Mouse (Mus musculus) MN1 (cell line): ENCODE results near the gene Slc22a22.
"Not testable (repeated sequence)": the region's sequence is repeated elsewhere in the genome, so short reads cannot be mapped to it uniquely, and the experiment has no call there.

Experiments used
- DNase-seq: peaks from one replicate; pipeline ENCODE4 v3.0.0-alpha.2; 2016; ENCODE audit warnings: low spot score

The Slc22a22 gene

GRCm38 (mm10) chr15:57380381-57380780 lies 97.0 kb downstream of the Slc22a22 start:
- DNase-seq = no peak

DNA sequence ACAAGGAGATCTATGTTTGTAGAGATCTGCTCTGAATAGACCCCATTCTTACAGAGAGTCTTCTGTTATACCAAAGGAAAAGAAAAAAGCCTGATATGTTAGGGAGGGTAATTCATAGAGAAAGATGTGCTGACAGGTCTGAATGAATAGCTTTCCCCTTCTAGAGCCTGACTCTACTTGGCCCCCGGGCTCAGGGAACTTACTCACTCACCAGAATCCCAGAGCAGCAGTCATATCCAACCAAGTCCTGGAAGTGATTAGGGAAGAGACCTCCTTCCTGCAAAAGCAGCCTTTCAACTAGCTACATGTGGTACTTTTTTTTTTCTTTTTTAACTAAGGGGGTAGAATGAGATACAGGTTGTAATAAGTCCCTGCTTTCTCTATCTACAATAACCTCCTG lies 111.0 kb downstream of the Slc22a22 start:
- DNase-seq = no peak

DNA sequence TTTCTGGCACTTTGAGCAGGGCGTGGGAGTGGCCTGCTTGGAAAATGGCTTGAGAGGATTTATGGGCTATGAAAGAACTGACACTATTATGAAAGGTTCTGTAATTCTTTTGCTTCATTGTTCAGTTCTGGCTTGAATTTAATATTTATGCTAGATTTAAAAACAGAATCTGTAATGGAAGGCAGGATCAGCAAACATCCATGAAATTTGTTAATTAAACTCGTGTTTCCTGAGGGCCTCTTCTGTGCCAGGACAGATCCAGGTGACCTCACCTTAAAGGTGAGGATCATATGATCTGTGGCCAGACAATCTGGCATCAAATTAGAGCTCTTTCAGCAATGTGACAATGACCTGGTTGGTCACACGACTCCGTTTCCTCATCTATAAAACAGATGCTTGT lies 122.1 kb downstream of the Slc22a22 start:
- DNase-seq = no peak

DNA sequence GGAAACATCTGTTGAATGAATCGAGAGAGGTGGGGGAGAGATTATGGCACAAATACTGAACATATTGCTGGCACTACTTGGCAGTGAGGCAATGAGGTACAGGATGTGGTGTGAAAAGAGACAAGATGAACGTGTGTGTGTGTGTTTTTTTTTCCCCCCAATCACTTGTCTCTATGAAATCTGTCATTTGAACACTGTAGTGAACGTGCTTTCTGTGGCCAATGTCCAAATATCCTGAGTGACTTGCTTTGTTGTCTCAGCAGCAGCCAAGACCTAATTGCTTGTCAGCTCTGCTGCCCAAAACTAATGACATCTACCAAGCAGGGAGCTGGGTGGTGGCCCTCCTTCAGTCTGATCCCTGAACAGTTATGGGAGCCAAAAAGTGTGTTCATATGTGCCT lies 136.9 kb downstream of the Slc22a22 start:
- no peak for DNase-seq

DNA sequence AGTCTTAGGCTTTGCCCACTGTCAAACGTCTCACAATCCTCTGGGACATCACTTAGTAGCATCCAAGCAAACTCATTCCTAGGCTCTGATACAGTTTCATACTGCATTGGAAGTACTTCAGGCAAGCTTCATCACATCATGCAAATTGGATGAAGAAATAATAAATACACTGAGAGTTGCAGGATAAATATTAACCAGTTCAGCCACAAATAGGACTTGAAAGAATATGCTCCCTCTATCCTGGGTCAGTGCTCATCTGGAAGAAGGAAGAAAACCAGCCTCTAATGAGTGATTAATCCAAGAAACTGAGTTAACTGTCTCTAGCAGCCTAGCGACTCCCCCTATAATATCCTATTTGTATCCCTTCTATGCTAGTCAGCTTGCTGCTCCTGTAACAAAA lies 146.1 kb downstream of the Slc22a22 start:
- DNase-seq = no peak

- no peak for DNase-seq
These were observed 159.4 kb downstream of the Slc22a22 start for GRCm38 (mm10) chr15:57318001-57318400.

DNA sequence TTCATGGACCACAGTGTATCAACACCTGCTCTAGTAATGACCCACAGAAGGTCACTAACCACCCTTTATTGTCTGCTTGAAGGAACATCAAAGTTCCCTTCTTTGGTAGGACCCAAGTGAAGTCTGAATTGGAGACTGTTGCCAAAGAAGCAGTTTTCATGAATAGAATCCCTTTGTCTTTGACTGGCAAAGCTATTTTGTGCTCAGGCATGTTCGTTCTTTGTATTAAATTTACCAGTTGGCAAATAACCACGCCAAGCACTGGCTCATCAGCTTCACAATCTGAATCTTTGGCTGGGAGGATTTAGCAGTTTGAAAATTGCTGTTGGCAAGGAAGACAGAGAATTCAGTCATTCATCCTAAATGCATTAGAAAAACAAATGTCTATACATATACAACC lies 160.9 kb downstream of the Slc22a22 start:
- DNase-seq = no peak

DNA sequence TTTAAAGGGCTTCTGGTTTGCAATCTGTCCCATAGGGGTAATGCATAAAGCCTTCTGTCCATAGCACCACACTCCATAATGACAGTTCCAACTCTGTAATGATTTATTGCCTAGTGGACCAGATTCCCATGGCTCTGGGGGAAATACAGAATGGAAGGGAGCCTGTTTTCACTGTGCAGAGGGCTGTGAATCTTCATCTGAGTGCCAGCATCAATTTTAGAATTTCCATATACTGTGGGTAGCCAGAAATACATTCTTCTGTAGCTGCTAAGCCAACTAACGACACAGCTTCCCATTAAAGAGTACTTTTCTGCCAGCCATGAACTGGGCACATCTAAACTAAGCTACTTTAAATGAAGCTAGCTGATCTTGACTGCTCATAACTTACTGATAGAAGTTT lies 174.7 kb downstream of the Slc22a22 start:
- DNase-seq = no peak

- no peak for DNase-seq
These were observed 198.9 kb downstream of the Slc22a22 start for GRCm38 (mm10) chr15:57278505-57278904.

DNA sequence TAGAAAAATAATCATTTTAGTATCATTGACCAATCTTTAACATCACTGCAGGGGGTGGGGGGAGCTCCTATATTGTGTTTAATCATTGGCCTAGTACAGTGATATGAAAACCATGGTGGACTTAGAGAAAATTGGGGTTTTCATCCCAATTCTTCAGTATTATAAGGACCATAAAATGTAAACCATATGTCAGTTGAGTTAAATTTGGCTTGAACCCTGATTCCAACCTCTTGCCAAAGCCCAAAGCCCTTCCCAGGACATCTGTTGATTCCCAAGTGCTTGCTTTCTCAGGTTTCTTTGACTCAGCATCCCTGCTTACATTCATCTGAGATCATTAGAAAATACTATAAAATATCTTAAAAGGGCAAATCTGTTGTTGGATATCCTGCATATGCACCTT lies 201.0 kb downstream of the Slc22a22 start:
- no peak for DNase-seq

DNA sequence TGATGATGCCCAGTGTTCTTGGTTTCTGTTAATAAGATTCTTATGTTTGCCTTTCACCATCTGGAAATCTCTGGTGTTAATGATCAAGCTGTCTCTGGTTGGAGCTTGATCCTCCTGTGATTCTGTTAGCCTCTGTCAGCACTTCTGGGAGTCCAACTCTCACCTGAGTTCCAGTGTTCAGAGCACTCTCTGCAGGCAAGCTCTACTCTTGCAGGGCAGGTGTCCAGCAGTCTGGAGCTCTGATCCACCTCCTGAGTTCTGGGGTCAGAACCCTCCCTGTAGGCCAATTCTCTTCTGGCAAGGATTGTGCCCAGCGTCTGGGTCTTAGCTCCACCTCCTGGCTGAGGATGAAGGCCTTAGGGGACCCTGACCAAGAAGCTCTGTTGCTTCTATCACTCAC lies 237.4 kb downstream of the Slc22a22 start:
- not testable (repeated sequence) for DNase-seq

DNA sequence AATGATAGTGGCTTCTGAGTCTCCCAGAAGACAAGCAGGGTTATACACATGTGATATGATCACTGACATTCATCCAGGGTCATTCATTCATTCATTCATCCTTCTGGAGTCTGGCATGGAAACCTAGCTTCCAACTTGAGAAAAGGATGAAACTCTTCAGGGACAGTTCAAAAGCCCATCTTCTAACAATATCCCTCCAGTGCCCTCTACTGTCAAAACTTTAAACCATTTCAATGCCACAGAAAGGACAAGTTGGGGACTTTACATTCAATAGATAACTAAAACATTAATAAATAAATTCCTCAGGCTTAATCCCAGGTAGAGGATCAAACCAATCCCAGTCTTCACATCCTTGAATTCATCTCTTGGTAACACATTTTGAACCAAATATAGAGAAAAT lies 247.0 kb downstream of the Slc22a22 start:
- no peak for DNase-seq

- no peak for DNase-seq
These were observed 272.1 kb downstream of the Slc22a22 start for GRCm38 (mm10) chr15:57205315-57205714.

DNA sequence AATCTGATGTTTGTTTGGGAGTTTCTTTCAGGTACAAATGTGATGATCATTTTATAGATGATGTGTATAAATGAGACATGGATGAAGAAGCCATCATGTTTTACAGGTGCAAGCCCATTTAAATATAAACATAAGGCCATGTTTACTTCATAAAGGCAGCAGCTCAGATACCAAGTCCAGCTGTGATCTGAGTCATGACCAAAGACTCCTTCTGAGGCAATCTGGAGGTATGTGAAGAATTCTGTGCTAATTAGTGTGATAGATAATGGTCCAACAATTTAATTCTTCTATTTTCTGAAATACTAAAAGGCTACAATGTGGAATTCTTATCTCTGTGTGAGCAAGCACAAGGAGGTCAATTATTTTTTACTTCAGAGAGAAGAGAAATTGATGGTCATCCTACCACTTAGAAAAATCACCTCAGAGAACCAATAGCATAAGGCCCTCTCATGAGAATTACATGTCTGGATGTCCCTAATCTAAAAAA lies 272.9 kb downstream of the Slc22a22 start:
- DNase-seq = no peak
